Mouse (Mus musculus) left cerebral cortex, adult 2 months (tissue): ENCODE measurements around the gene Ankrd13b. TPM values are rescaled to one million over a fixed set of nuclear protein-coding genes. Genes with fewer than 3 reads are reported as not detected.

Experiments
- DNase-seq, 2 experiments: peaks; one replicate each; pipeline ENCODE4 v3.0.0; 2021 to 2022; ENCODE audit warnings: low spot score in 2 of 2, mixed read lengths in 1 of 2; ENCODE audit errors: extremely low spot score in 1 of 2
- H3K27ac ChIP-seq: fragments of 200-600 bp; 2 replicates; pipeline ENCODE4 v1.8.1; 2022
- H3K4me3 ChIP-seq: fragments of 200-600 bp; 2 replicates; pipeline ENCODE4 v1.8.1; 2022
- CTCF ChIP-seq: fragments of 200-600 bp; IDR thresholded peaks from 2 replicates; pipeline ENCODE4 v1.8.1; 2022; ENCODE audit warnings: antibody characterized with exemption, mild to moderate bottlenecking, moderate library complexity
- intact Hi-C: fragments of 180-260 bp; cut with DNase I; formaldehyde crosslinking; loops from one replicate; pipeline ENCODE4 v1.15.1; 2025
- total RNA-seq, 2 experiments: library from RNA; stranded (reverse); gene quantifications; 2 replicates each; pipeline ENCODE4 v1.2.3; 2021

Gene Ankrd13b
- total RNA-seq, 2 experiments from 2014 or later: 89.7 to 91.7 TPM

DNA sequence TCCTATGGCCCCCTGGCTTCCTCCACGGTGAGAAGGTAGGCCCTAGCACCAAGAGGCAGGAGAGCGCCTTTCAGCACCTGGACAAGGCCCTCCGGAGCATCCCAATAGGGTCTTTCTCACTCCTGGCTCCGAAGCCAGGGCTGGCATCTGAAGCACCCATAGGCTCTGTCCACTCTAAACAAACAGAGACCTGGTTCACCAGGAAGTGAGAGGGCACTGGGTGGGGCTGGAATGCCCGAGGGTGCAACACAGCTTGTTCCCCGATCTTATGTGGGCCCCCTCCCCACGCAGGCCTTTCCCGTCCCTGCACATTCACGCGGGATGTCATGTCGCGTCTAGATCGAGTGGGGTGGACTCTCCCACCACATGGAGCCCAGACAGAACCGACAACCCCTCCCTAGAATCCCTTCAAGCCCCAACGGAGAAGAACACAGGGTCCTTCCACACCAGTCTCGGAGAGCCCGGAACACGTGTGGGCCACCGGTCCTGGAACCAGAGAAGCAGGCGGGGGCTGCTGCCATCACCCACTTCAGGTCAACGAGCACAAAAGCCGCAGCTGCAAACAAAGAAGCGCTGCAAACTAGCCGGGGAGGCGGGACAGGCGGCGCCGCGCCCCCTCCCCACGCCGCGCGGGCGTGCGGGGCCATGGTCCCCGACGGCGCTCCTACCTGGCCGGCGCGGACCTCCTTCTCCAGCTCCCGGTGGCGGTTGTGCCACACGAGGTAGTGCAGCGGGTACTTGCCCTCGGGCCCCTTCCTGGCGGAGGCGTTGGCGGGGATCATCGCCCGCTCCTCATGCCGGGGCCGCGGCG, 502 bp downstream of the Ankrd13b start:
- no peak for TF ChIP-seq CTCF
- peak overlapping the region; percentile 80 for H3K4me3 ChIP-seq
- no peak for DNase-seq
- intact Hi-C loops: no loop called here
- peak overlapping the region; percentile 92 for H3K27ac ChIP-seq

DNA sequence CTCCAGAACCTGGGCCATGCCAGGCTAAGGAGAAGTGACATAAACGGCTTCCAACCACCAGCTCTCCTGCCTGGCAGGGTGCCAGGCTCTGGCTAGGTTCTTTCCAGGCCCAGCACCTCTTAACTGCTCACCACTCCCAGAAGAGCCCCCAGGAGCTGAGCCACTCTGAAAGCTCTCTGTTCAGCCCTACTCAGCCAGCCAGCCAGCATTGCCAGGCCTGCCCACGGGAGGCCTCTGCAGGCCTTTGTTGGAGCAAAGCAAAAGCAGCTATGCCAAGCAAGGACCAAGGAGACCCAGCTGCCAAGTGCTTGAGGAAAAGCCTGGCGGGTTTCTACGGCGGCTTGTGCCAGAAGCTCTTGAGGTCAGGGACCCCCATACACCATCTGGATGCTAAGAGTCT, 2.7 kb downstream of the Ankrd13b start:
- DNase-seq: no peak
- Histone ChIP-seq H3K4me3 (peak overlapping the region; percentile 80), H3K27ac (peak overlapping the region; percentile 48)
- intact Hi-C loops: no loop called here
- TF ChIP-seq CTCF: peak; percentile 31

DNA sequence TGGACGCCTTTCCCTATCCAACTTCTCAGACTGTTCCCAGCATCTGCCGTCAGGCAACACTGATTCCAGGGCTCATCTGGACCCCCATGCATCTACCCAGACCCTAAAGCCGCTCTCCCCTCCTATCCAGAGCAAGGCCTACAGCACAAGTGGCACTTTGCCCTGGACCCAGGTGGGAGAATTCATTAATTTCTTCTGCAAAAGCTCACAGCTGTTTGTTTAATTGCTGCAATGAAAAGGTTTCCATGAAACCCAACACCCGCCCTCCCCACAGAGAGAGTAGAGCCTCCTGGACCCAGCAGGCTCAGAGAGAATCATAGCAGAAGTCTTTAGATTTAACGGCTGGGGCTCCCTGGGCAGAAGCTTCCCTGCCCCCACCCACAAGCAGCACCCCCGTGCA, 4.2 kb downstream of the Ankrd13b start:
- intact Hi-C loops: no loop called here
- no peak for DNase-seq
- Histone ChIP-seq H3K4me3 (peak overlapping the region; percentile 14; the same call in 1 of the 2 replicates), H3K27ac (no peak overlapping the region)
- no peak for TF ChIP-seq CTCF

DNA sequence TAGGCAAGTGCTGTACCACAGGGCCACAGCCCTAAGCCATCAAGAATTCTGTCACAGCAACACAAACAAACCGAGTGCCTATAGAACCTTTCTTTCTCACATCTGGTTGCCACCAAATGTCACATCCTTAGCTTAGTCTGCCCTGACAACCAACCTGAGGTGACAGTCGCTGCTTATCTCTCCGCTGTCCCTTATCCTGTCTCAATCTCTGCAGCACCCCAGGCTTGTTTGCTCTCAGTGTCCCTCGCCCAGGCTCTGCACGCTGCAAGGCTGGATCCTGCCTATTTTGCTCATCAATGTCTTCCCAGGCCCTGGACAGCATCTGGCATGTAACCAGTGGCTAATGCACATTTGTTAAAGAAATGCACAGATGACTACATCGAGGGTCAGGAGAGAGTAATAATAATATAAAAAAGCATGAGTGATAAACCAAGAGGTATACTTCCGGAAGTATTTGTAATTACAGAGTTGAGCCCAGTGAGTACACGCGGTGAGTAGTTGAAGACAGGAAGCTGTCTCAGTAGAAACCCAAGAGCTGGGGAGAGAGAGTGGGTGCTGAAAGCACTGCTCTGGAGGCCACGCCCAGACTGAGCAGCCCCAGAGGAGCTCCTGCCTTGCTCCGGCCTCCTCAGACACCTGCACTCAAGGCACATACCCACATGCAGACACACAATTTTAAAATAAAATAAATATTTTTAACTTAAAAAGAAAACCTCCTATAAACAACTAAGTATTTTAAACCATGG, 5.8 kb downstream of the Ankrd13b start:
- Histone ChIP-seq H3K27ac (no peak overlapping the region), H3K4me3 (no peak overlapping the region)
- intact Hi-C loops: no loop called here
- TF ChIP-seq CTCF: no peak
- DNase-seq: no peak

DNA sequence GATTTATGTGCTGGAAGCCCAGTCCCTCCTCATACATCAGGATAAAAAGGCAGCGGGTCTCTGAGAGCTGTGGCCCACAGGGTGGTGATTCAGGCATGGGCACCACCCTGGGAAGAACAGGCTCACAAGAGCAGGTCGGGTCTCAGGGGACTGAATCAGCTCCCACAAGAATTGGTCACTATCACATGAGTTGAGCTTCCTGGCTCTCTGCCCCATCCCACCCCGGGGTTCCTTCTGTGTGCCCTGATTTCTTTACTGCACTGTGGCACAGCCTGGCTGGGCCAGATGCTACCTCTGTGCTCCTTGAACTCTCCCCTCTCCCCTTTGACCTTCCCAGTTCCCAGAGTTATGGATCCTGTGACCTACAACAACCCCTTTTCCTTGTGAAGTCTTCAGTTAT, 6.4 kb downstream of the Ankrd13b start:
- DNase-seq: no peak
- intact Hi-C loops: no loop called here
- no peak for TF ChIP-seq CTCF
- H3K27ac ChIP-seq: no peak overlapping the region
- H3K4me3 ChIP-seq: no peak overlapping the region

DNA sequence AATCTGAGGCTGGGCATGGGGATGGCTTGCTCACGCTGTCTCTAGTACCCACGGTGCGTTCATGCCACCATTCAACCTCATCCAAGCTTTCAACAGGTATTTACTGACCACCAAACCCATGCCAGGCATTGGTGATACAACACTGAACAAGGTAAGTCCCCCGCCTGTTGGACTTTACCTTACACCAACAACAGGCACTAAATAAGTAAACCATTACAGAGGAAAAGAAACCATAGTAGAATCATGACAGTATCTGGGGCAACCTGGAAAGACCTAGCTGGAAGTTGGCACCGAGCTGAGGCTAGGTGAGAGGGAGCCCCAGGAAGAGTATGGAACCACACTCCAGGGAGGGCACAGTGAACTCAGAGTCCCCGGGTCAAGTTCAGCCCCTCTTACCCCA, 12.6 kb downstream of the Ankrd13b start:
- no peak for TF ChIP-seq CTCF
- no peak overlapping the region for H3K27ac ChIP-seq
- no peak for DNase-seq
- H3K4me3 ChIP-seq: no peak overlapping the region
- intact Hi-C loops: no loop called here

DNA sequence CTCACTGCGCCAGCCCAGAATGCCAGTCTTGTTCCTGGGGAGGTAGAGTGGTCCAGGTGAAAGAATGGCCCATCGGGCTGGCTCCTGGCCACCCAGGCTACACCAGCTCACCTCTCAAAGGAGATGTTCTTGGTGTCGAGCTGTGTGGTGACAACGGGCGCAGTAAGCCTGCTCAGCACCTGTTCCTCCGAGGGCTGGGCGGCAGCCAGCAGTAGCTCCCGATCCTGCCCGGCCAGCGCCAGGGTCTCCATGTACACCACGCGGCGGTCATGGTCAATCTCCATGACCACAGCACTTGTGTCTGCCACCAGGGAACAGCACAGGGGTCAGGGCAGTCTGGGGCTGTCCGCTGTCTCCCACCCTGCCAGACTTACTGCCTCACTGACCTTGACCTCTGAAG, 13.3 kb downstream of the Ankrd13b start:
- TF ChIP-seq CTCF: no peak
- DNase-seq: no peak
- Histone ChIP-seq H3K27ac (no peak overlapping the region), H3K4me3 (no peak overlapping the region)
- intact Hi-C loops: no loop called here

DNA sequence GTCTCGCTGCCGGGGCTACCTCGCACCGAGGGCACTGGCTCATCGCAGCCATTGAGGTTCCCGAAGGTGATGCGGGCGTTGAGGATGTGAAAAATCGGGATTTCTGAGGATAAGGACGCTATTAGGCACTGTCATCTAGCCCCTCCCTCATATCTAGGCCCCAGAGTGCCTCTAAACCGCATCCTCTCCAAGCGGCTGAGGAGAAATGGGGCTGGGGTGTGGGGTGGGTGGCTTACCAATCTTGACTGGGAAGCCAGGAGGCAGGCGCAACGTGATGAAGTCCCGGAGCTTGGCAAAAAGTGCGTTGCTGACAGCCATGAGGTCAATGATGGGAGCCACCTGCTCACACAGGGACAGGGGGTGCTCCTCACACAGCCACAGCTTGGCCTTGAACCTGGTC, 16.7 kb downstream of the Ankrd13b start:
- Histone ChIP-seq H3K4me3 (no peak overlapping the region), H3K27ac (no peak overlapping the region)
- no peak for TF ChIP-seq CTCF
- intact Hi-C loops: no loop called here
- no peak for DNase-seq

DNA sequence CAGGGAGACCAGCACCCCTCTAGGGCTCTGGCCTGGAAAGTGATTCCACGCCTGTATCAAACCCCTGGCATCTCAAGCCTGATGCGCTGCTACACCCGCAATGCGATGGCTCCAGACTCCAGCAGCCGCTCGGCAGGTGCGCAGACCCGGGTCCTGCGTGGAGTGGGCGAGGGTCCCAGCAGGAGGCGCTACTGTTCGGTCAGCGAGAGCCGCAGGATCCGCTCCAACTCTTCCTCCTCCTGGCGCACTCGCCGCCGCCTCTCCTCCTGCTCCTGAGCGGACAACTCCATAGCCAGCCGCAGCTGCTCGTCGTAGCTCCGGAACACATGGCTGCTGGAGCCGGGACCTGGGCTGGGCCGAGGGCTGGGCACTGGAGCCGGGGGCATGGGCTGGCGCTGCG, 18.1 kb downstream of the Ankrd13b start:
- intact Hi-C loops: no loop called here
- TF ChIP-seq CTCF: no peak
- no peak overlapping the region for H3K27ac ChIP-seq
- DNase-seq: no peak
- H3K4me3 ChIP-seq: no peak overlapping the region

DNA sequence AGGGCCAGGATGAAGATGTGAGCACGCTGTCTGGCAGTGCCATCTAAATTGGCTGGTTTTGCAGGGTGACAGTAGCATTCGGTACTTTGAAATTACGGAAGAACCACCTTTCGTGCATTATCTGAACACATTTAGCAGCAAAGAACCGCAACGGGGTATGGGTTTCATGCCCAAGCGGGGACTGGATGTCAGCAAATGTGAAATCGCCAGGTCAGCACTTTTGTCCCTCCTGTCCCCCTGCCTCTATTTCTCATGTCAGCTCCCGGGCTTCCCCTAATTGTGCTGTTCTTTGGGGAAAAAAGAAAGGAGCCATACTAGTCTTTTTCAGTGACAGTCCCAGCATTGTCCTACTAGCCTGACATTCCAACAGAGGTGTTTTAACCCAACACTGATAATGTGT, 21.1 kb downstream of the Ankrd13b start:
- no peak for TF ChIP-seq CTCF
- intact Hi-C loops: no loop called here
- no peak for DNase-seq
- Histone ChIP-seq H3K4me3 (no peak overlapping the region), H3K27ac (no peak overlapping the region)

DNA sequence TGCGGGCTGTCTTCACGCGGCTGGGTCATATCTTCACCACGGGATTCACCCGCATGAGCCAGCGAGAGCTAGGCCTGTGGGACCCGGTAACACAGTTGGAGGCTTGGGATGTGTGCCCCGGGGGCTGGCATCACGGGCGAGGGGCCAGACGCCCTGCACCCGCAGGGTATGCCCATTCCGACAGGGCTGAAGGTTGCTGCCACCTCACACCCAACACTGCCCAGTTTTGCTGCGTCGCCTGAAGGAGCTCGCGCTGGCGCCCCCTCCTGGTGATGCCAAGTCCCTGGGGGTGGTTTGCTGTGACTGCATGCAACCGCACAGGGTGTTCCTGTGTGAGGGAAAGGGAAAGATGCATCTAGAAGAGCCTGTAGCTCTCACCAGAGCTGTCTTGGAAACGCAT, 21.7 kb downstream of the Ankrd13b start:
- intact Hi-C loops: no loop called here
- DNase-seq: peak; percentile 76 to 82
- 0 out of 2 replicates have a peak overlapping the region, but pooled peaks have one; percentile 15 for H3K4me3 ChIP-seq

DNA sequence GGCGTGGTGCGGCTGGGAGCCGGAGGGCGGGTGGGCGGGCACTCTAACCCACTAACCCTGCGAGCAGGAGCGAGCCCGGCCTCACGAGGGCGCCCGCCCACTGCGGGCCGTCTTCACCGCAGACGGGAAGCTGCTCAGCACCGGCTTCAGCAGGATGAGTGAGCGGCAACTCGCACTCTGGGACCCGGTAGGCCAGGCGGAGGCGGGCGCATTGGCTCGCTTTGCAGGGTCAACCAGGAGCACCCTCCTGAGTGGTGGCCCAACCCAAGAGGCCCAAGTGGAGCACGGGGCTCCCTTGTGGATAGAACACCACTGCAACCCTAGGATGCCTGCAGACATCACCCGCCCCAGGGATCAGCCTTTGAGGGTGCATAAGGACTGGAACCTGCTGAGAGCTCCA, 22.3 kb downstream of the Ankrd13b start:
- DNase-seq: peak; percentile 70 to 73

More for the DNA sequence above, 21.7 kb downstream of the Ankrd13b start:
- peak; percentile 83 for TF ChIP-seq CTCF
- no peak overlapping the region for H3K27ac ChIP-seq

More for the DNA sequence above, 22.3 kb downstream of the Ankrd13b start:
- no peak overlapping the region for H3K27ac ChIP-seq
- peak; percentile 75 for TF ChIP-seq CTCF
- H3K4me3 ChIP-seq: no peak overlapping the region
- intact Hi-C loops: no loop called here
